Mouse (Mus musculus): ENCODE data around the gene Rab11a. TPM values are rescaled to one million over a fixed set of nuclear protein-coding genes. Genes with fewer than 3 reads are reported as not detected.

Rab11a gene
- 124 and 188 TPM in 2 replicates for polyA plus RNA-seq (2012; rRNA removed)

GRCm38 (mm10) chr9:64737406-64738201 lies at the start of gene Rab11a:
Gene Rab11a, minus strand, starts transcription at chr9:64737758.
- 1% methylated on average over 61 of the region's 61 CpGs for WGBS
- TF ChIP-seq POLR2A (IDR thresholded peaks at IDR 0.05; ENCODE audit: low read depth, low read length) (peak; percentile 56), CTCF (conservative IDR thresholded peaks at IDR 0.05; ENCODE audit: insufficient read depth, insufficient read length, low read depth, low read length) (no peak)
- H3K27ac ChIP-seq (ENCODE audit: insufficient read depth, low read depth, low read length) = peak within 1 kb of the TSS; percentile 94
- H3K27me3 ChIP-seq (replicated peaks; ENCODE audit: control insufficient read depth, insufficient read depth, low read length) = no peaks in the 10 kb centered on the region
- H3K36me3 ChIP-seq (ENCODE audit: control insufficient read depth, insufficient read depth, low read length) = no peaks in the 10 kb centered on the region
- H3K4me3 ChIP-seq (ENCODE audit: insufficient read depth, low read depth, low read length) = peak within 1 kb of the TSS; percentile 60
- H3K4me1 ChIP-seq (ENCODE audit: control insufficient read depth, insufficient read depth, low read length) = peaks cover 5% of the 10 kb centered on the region
- DNase-seq = peak; percentile 97

GRCm38 (mm10) chr9:64786216-64786905 lies 48.8 kb upstream of the Rab11a start:
- no peak overlapping the region for H3K27ac ChIP-seq (ENCODE audit: insufficient read depth, low read depth, low read length)
- H3K27me3 ChIP-seq (replicated peaks; ENCODE audit: control insufficient read depth, insufficient read depth, low read length) = no peaks in the 10 kb centered on the region
- DNase-seq = no peak
- 72% methylated on average over 9 of the region's 9 CpGs for WGBS
- TF ChIP-seq POLR2A (IDR thresholded peaks at IDR 0.05; ENCODE audit: low read depth, low read length) = no peak
- no peak for TF ChIP-seq CTCF (conservative IDR thresholded peaks at IDR 0.05; ENCODE audit: insufficient read depth, insufficient read length, low read depth, low read length)
- peaks cover 2% of the 10 kb centered on the region; the same call in 1 of the 2 replicates for H3K4me1 ChIP-seq (ENCODE audit: control insufficient read depth, insufficient read depth, low read length)
- H3K4me3 ChIP-seq (ENCODE audit: insufficient read depth, low read depth, low read length) = no peak overlapping the region
- no peaks in the 10 kb centered on the region for H3K36me3 ChIP-seq (ENCODE audit: control insufficient read depth, insufficient read depth, low read length)

- no peak overlapping the region for H3K27ac ChIP-seq (ENCODE audit: insufficient read depth, low read depth, low read length)
- no peaks in the 10 kb centered on the region for H3K36me3 ChIP-seq (ENCODE audit: control insufficient read depth, insufficient read depth, low read length)
- peak; percentile 97 for TF ChIP-seq CTCF (conservative IDR thresholded peaks at IDR 0.05; ENCODE audit: insufficient read depth, insufficient read length, low read depth, low read length)
- no peak for TF ChIP-seq POLR2A (IDR thresholded peaks at IDR 0.05; ENCODE audit: low read depth, low read length)
- peak; percentile 75 for DNase-seq
- no peaks in the 10 kb centered on the region for H3K27me3 ChIP-seq (replicated peaks; ENCODE audit: control insufficient read depth, insufficient read depth, low read length)
- no peaks in the 10 kb centered on the region for H3K4me1 ChIP-seq (ENCODE audit: control insufficient read depth, insufficient read depth, low read length)
- no peak overlapping the region for H3K4me3 ChIP-seq (ENCODE audit: insufficient read depth, low read depth, low read length)
- 33% methylated on average over 4 of the region's 4 CpGs for WGBS
These were observed 47.3 kb upstream of the Rab11a start for GRCm38 (mm10) chr9:64784841-64785240.

- Histone ChIP-seq H3K4me1 (ENCODE audit: control insufficient read depth, insufficient read depth, low read length) (no peaks in the 10 kb centered on the region), H3K36me3 (ENCODE audit: control insufficient read depth, insufficient read depth, low read length) (no peaks in the 10 kb centered on the region), H3K27ac (ENCODE audit: insufficient read depth, low read depth, low read length) (no peak overlapping the region), H3K4me3 (ENCODE audit: insufficient read depth, low read depth, low read length) (no peak overlapping the region), H3K27me3 (replicated peaks; ENCODE audit: control insufficient read depth, insufficient read depth, low read length) (no peaks in the 10 kb centered on the region)
- TF ChIP-seq POLR2A (IDR thresholded peaks at IDR 0.05; ENCODE audit: low read depth, low read length) = no peak
- TF ChIP-seq CTCF (conservative IDR thresholded peaks at IDR 0.05; ENCODE audit: insufficient read depth, insufficient read length, low read depth, low read length) = no peak
- no peak for DNase-seq
- WGBS = 85% methylated on average over 7 of the region's 7 CpGs
These were observed 46.0 kb upstream of the Rab11a start for GRCm38 (mm10) chr9:64783511-64783910.

GRCm38 (mm10) chr9:64779628-64780027 lies 42.1 kb upstream of the Rab11a start:
- Histone ChIP-seq H3K36me3 (ENCODE audit: control insufficient read depth, insufficient read depth, low read length) (no peaks in the 10 kb centered on the region), H3K4me1 (ENCODE audit: control insufficient read depth, insufficient read depth, low read length) (no peaks in the 10 kb centered on the region), H3K4me3 (ENCODE audit: insufficient read depth, low read depth, low read length) (no peak overlapping the region), H3K27me3 (replicated peaks; ENCODE audit: control insufficient read depth, insufficient read depth, low read length) (no peaks in the 10 kb centered on the region), H3K27ac (ENCODE audit: insufficient read depth, low read depth, low read length) (no peak overlapping the region)
- TF ChIP-seq CTCF (conservative IDR thresholded peaks at IDR 0.05; ENCODE audit: insufficient read depth, insufficient read length, low read depth, low read length) = peak; percentile 22; the same call in 1 of the 2 replicates
- TF ChIP-seq POLR2A (IDR thresholded peaks at IDR 0.05; ENCODE audit: low read depth, low read length) = no peak
- 42% methylated on average over 7 of the region's 7 CpGs for WGBS
- peak; percentile 52 for DNase-seq

- WGBS = 74% methylated on average over 1 of the region's 1 CpGs
- no peak overlapping the region for H3K27ac ChIP-seq (ENCODE audit: insufficient read depth, low read depth, low read length)
- TF ChIP-seq CTCF (conservative IDR thresholded peaks at IDR 0.05; ENCODE audit: insufficient read depth, insufficient read length, low read depth, low read length) = no peak
- no peak for TF ChIP-seq POLR2A (IDR thresholded peaks at IDR 0.05; ENCODE audit: low read depth, low read length)
- no peak for DNase-seq
- H3K27me3 ChIP-seq (replicated peaks; ENCODE audit: control insufficient read depth, insufficient read depth, low read length) = no peaks in the 10 kb centered on the region
- H3K4me3 ChIP-seq (ENCODE audit: insufficient read depth, low read depth, low read length) = no peak overlapping the region
- H3K4me1 ChIP-seq (ENCODE audit: control insufficient read depth, insufficient read depth, low read length) = no peaks in the 10 kb centered on the region
- H3K36me3 ChIP-seq (ENCODE audit: control insufficient read depth, insufficient read depth, low read length) = no peaks in the 10 kb centered on the region
These were observed 40.6 kb upstream of the Rab11a start for GRCm38 (mm10) chr9:64778151-64778550.

- WGBS = 88% methylated on average over 4 of the region's 4 CpGs
These were observed 40.0 kb upstream of the Rab11a start for GRCm38 (mm10) chr9:64777441-64777987.

More at GRCm38 (mm10) chr9:64777441-64777987, 40.0 kb upstream of the Rab11a start:
- DNase-seq = peak; percentile 11
- no peaks in the 10 kb centered on the region for H3K27me3 ChIP-seq (replicated peaks; ENCODE audit: control insufficient read depth, insufficient read depth, low read length)
- no peak overlapping the region for H3K4me3 ChIP-seq (ENCODE audit: insufficient read depth, low read depth, low read length)
- no peaks in the 10 kb centered on the region for H3K4me1 ChIP-seq (ENCODE audit: control insufficient read depth, insufficient read depth, low read length)
- H3K36me3 ChIP-seq (ENCODE audit: control insufficient read depth, insufficient read depth, low read length) = no peaks in the 10 kb centered on the region
- H3K27ac ChIP-seq (ENCODE audit: insufficient read depth, low read depth, low read length) = no peak overlapping the region
- TF ChIP-seq POLR2A (IDR thresholded peaks at IDR 0.05; ENCODE audit: low read depth, low read length) (no peak), CTCF (conservative IDR thresholded peaks at IDR 0.05; ENCODE audit: insufficient read depth, insufficient read length, low read depth, low read length) (no peak)
